Mouse (Mus musculus): ENCODE data around the gene Olfr691.
"Not testable (repeated sequence)": the region's sequence is repeated elsewhere in the genome, so short reads cannot be mapped to it uniquely, and the experiment has no call there.

The Olfr691 gene

DNA sequence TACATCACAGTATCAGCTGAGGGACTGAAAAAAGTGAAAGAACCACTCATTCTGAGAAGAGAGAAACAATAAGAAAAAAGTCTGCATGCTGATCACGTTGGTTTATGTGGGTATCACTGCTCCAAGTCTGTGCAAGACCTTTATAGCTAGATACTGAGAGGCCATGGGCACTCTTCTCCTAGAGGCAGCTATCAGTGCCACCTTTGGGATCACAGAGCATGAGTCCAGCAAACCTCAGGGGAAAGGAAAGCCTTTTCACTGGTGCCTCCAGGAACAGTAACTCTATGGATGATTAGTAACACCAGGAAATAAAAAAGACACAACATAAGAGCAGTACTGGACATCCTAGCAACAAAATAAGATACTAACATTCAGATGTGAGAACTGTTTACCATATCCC lies at the start of gene Olfr691:
Gene Olfr691 (minus strand): TSS at position 101 of the 400 bp plus-strand sequence.
- DNase-seq: no peak

- no peak for DNase-seq
Observed at GRCm38 (mm10) chr7:105390236-105390635, 48.2 kb upstream of the Olfr691 start.

DNA sequence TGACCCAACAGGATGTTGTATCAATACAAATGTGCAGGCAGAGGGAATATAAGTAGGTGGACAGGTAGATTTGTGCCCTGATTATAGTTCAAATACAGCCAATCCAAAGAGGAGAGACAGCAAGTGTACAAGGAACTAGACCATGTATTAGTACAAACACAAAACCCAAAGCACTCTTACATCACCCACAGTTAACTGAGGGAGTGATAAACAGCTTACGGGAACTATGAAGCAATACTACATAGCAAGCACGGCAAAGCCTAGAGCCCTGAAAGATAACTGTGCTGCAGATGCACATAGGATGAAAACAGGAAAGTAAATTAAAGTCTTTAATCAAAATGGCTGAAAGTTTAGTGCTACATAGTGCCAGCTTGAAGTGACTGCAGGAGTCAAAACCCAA lies 45.6 kb upstream of the Olfr691 start:
- no peak for DNase-seq

DNA sequence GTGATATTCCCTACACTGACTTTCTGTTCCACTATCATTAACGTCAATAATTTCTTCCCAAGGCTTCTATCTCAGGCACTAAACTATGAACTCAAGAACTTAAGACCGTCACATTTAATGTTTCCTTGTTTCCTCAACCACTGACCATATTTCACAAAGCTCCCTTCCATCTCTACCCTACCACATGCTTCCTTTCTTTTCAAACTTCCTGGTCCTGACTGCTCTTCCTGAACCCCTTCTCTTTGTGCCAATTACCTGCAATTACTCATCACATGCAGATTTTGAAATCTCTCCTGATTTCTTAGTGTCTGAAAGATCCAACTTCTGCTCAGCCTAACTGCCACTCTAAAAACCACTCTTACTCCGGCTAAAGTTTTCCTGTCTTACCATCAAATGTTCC lies 38.3 kb upstream of the Olfr691 start:
- no peak for DNase-seq

GRCm38 (mm10) chr7:105374866-105375265 lies 32.8 kb upstream of the Olfr691 start, which contains the start of gene Gm5901:
Gene Gm5901, plus strand, starts transcription at chr7:105375038.
- DNase-seq: no peak

GRCm38 (mm10) chr7:105373976-105374375 lies 31.9 kb upstream of the Olfr691 start:
- DNase-seq: no peak

GRCm38 (mm10) chr7:105373509-105373908 lies 31.4 kb upstream of the Olfr691 start:
- DNase-seq: no peak

DNA sequence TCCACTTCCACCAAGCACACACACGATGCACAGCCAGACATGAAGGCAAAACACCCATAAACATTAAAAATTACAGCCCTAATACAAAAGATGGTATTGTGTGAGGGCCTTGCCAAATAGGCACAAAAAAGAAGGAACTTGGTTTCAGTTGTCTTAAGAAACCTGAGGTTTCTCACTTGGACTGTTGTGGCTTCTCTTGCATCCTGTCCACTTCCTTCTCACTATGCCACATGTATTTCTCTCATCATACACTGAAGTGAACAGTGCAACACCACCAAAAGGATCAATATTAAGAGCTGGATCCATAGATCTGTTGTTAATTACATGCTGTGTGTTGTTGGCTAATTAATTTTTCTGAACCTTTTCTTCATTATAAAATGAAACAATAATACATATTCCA lies 30.8 kb upstream of the Olfr691 start:
- no peak for DNase-seq

DNA sequence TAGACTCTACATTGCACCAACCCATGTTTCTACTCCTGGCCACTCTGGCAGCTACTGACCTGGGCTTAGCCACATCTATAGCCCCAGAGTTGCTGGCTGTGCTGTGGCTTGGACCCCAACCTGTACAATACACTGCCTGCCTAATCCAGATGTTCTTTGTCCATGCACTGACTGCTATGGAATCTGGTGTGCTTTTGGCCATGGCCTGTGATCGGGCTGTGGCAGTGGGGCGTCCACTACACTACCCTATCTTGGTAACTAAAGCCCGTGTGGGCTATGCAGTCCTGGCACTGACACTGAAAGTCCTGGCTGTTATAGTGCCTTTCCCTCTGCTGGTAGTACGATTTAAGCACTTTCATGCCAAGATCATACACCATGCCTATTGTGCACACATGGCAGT lies 26.5 kb upstream of the Olfr691 start:
- no peak for DNase-seq

GRCm38 (mm10) chr7:105367930-105368329 lies 25.9 kb upstream of the Olfr691 start, which contains the start of gene Olfr692:
Gene Olfr692, plus strand, starts transcription at chr7:105368230.
- no peak for DNase-seq

DNA sequence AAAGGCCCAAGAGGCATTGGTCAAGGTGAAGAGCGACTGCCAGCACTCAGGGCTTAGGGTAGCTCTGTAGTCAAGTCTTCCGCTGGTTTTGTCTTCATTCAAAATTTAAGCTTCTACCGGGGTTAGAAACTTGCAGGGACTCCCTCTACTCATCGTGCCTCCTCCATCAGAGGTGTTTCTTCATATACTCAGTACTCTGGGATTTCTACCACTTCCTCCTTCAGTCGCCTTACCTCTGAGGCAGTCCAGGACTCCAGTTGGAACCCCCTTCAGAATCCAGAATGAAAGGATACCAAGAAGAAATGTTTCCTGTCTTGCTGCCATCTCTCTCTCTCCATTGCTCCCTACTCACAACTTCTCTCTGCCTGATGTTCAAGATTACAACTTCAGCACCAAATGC lies 25.2 kb upstream of the Olfr691 start:
- DNase-seq: no peak

DNA sequence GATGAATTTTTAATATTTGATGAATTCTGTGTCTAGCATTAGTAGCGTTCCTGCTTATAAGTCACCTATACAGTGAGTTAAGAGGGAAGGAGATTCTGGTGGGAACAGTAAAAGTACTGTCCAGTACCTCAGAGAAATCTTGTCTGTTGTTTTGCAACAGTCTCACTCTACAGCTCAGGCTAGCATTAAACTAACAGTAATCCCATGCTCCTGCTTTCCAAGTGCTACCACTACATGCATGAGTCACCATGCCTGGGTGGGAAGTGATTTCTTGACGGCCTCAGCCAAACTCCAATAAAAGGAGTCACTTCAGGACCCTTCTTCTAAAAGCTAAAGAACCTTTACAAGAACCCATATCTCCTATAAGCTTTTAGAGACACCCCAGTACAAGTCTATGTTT lies 19.6 kb upstream of the Olfr691 start:
- DNase-seq: no peak

DNA sequence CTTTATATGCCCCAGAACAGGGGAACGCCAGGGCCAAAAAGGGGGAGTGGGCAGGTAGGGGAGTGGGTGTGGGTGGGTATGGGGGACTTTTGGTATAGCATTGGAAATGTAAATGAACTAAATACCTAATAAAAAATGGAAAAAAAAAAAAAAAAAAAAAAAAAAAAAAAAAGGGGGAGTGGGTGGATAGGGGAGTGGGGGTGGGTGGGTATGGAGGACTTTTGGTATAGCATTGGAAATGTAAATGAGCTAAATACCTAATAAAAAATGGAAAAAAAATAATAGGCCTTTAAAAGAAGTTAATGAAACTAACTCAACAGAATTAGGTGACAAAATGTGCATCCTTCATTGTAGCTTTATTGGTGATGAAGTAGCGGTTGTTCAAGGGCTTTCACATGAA lies 14.4 kb upstream of the Olfr691 start:
- not testable (repeated sequence) for DNase-seq

DNA sequence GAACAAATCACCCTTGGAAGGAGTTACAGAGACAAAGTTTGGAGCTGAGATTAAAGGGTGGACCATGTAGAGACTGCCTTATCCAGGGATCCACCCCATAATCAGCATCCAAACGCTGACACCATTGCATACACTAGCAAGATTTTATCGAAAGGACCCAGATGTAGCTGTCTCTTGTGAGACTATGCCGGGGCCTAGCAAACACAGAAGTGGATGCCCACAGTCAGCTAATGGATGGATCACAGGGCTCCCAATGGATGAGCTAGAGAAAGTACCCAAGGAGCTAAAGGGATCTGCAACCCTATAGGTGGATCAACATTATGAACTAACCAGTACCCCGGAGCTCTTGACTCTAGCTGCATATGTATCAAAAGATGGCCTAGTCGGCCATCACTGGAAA lies 14.0 kb upstream of the Olfr691 start:
- DNase-seq: not testable (repeated sequence)

DNA sequence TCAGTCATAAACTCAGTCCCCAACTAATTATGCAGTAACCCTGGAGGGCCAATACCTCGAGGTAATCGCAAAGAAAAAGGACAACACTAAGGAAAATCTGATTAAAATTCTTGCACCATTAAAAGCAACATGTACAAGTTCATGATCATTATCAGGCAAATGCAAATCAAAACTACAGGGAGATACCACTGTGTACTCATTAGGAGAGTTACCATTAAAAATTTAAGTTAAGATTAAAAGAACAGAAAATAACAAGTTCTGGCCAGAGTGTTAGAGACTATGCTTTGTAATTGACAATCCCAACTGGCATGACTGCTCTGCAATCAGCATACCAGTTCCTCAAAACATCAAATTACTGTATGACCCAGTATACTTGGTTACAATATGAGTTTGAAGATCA lies 682 bp upstream of the Olfr691 start:
- no peak for DNase-seq

- DNase-seq: no peak
Observed at GRCm38 (mm10) chr7:105334004-105334403, 8.1 kb downstream of the Olfr691 start, which contains the start of gene Olfr690. Gene Olfr690, minus strand, starts transcription at chr7:105334104.

GRCm38 (mm10) chr7:105325302-105325701 lies 16.8 kb downstream of the Olfr691 start:
- DNase-seq: no peak

GRCm38 (mm10) chr7:105310865-105311264 lies 31.2 kb downstream of the Olfr691 start, which contains the start of gene Olfr689:
Gene Olfr689, plus strand, starts transcription at chr7:105311165.
- DNase-seq: no peak

DNA sequence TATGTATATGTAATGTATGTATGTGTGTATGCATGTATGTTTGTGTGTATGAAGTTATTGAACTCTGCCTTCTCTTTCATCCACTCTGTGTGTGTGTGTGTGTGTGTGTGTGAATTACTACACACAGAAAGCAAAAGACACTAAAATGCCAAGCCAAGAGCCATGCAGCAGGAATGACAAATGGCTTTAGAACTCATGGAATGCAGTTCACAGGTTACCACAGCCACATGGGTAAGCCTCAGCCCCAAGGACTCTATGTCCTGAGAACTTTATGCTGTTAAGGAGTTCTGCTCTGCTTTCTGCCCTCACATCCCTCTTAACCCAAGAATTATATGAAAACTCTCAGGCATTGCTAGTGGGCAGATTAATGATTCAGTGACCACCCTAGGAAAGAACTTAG lies 52.0 kb downstream of the Olfr691 start:
- DNase-seq: no peak

- DNase-seq: no peak
Observed at GRCm38 (mm10) chr7:105287795-105288194, 54.3 kb downstream of the Olfr691 start, which contains the start of gene Olfr688. Gene Olfr688, plus strand, starts transcription at chr7:105288095.
